Mouse (Mus musculus): Measurements from ENCODE around the gene M1ap. TPM values are rescaled to one million over a fixed set of nuclear protein-coding genes. Genes with fewer than 3 reads are reported as not detected.

M1ap gene
- total and polyA plus RNA-seq, 3 experiments, result 2.4 to 6.4 (median 3.9) TPM

- peaks cover 13 to 35% of the 10 kb centered on the region in 2 experiments for H3K36me3 ChIP-seq (replicated peaks in 1 of 2; ENCODE audit: control insufficient read depth in 1 of 2, insufficient read depth in 1 of 2, low read length in 1 of 2)
- in situ Hi-C loops (cut with MboI; ENCODE audit: low pct_ligation_motif_present, low pct_unique_long_range_greater_than_20kb, low sequenced_read_pairs), result no loop called here
- H3K79me2 ChIP-seq (replicated peaks; ENCODE audit: control insufficient read depth, extremely low read depth, insufficient read depth, poor library complexity, severe bottlenecking), result peaks cover 3% of the 10 kb centered on the region
- dilution Hi-C loops (cut with MboI; ENCODE audit: extremely low pct_ligation_motif_present, extremely low pct_unique_long_range_greater_than_20kb, low sequenced_read_pairs), result no loop called here
- TF ChIP-seq ETS1 (conservative IDR thresholded peaks at IDR 0.05; ENCODE audit: low read depth, low read length), result no peak
- no peak for TF ChIP-seq KAT2A (IDR thresholded peaks at IDR 0.05; ENCODE audit: insufficient replicate concordance, low read length)
- no peak for TF ChIP-seq IRF4 (IDR thresholded peaks at IDR 0.05; ENCODE audit: low read depth, low read length)
- no peak overlapping the region for H3K27ac ChIP-seq (ENCODE audit: insufficient read depth, low read depth)
- H3K9ac ChIP-seq (ENCODE audit: insufficient read depth, low read depth), result no peak overlapping the region
- H3K4me2 ChIP-seq (ENCODE audit: insufficient read depth, low read depth, poor library complexity, severe bottlenecking), result no peak overlapping the region
- no peaks in the 10 kb centered on the region for H3K9me3 ChIP-seq (replicated peaks; ENCODE audit: low read length)
- no peak for DNase-seq (ENCODE audit: extremely low read depth)
- peaks cover 8% of the 10 kb centered on the region for H3K27me3 ChIP-seq (replicated peaks)
- peaks cover 18 to 62% of the 10 kb centered on the region in 2 experiments for H3K4me1 ChIP-seq (ENCODE audit: control insufficient read depth in 1 of 2, insufficient read depth in 2 of 2)
- H3K4me3 ChIP-seq (replicated peaks in 1 of 3; ENCODE audit: low read depth in 2 of 3, low read length in 2 of 3, poor library complexity in 1 of 3), result no peak overlapping the region
These were observed 84.4 kb downstream of the M1ap start for GRCm38 (mm10) chr6:83031111-83031510.

DNA sequence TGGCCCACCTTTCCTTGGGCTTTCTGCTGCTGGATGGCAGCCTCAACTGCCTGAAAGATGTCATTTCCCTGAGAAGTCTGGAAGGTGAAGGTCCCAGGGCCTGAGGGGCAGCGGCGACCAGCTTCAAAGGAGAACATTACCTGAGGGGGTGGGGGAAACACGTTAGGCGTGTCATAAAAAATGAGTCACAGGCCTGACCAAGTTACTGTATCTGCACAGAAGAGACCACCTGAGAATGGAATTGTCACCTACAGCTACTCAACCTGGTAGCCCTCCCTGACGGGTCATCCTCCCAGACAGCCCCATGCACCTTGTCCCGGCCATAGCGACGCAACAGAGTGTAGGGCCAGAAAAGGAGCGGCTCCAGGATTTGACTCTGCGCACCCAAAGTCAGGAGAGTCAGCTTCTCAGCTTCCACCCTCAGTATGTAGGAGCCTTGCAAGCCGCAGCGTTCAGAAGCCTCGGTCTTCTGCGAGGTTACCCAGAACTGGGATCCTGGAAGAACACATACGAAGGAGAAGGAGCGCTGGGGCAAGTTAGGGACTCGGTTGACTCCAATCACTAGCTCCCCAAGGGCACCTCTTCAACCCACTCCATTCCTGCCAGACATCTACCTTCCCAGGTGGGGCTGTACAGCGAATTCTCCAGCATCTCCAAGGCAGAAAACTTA, 85.4 kb downstream of the M1ap start:
- peaks cover 8% of the 10 kb centered on the region for H3K27me3 ChIP-seq (replicated peaks)
- no peak for DNase-seq (ENCODE audit: extremely low read depth)
- peak overlapping the region; percentile 74; the same call in 1 of the 2 replicates for H3K9ac ChIP-seq (ENCODE audit: insufficient read depth, low read depth)
- H3K27ac ChIP-seq (ENCODE audit: insufficient read depth, low read depth), result no peak overlapping the region
- H3K4me3 ChIP-seq (replicated peaks in 1 of 3; ENCODE audit: low read depth in 2 of 3, low read length in 2 of 3, poor library complexity in 1 of 3), result peak overlapping the region; percentile 64 to 90 (median 80)
- H3K4me1 ChIP-seq (ENCODE audit: control insufficient read depth in 1 of 2, insufficient read depth in 2 of 2), result peaks cover 18 to 59% of the 10 kb centered on the region in 2 experiments
- H3K79me2 ChIP-seq (replicated peaks; ENCODE audit: control insufficient read depth, extremely low read depth, insufficient read depth, poor library complexity, severe bottlenecking), result peaks cover 3% of the 10 kb centered on the region
- in situ Hi-C loops (cut with MboI; ENCODE audit: low pct_ligation_motif_present, low pct_unique_long_range_greater_than_20kb, low sequenced_read_pairs), result no loop called here
- no peak for TF ChIP-seq USF2 (conservative IDR thresholded peaks at IDR 0.05; ENCODE audit: low read depth, low read length)
- no peak for TF ChIP-seq ZMIZ1 (IDR thresholded peaks at IDR 0.05; ENCODE audit: low read depth, low read length)
- no peak for TF ChIP-seq SIN3A (IDR thresholded peaks at IDR 0.05; ENCODE audit: low read length)
- TF ChIP-seq EP300 (IDR thresholded peaks at IDR 0.05; ENCODE audit: low read length), result no peak
- no peak for TF ChIP-seq CHD1 (IDR thresholded peaks at IDR 0.05; ENCODE audit: low read depth, low read length)
- TF ChIP-seq TBP (conservative IDR thresholded peaks at IDR 0.05; ENCODE audit: low read depth, low read length), result no peak
- TF ChIP-seq MAFK (IDR thresholded peaks at IDR 0.05; ENCODE audit: insufficient replicate concordance, low read length), result no peak
- TF ChIP-seq POLR2A (IDR thresholded peaks at IDR 0.05; ENCODE audit: low read depth, low read length), result no peak
- no peak for TF ChIP-seq MXI1 (IDR thresholded peaks at IDR 0.05; ENCODE audit: low read depth, low read length)
- TF ChIP-seq ZKSCAN1 (IDR thresholded peaks at IDR 0.05; ENCODE audit: borderline replicate concordance, low read depth, low read length), result no peak
- TF ChIP-seq UBTF (IDR thresholded peaks at IDR 0.05; ENCODE audit: low read depth, low read length), result no peak
- TF ChIP-seq RAD21 (IDR thresholded peaks at IDR 0.05; ENCODE audit: low read depth, low read length), result no peak
- no peak for TF ChIP-seq TCF12 (IDR thresholded peaks at IDR 0.05; ENCODE audit: low read depth, low read length)
- TF ChIP-seq PAX5 (IDR thresholded peaks at IDR 0.05; ENCODE audit: low read length), result no peak
- TF ChIP-seq POLR2AphosphoS2 (IDR thresholded peaks at IDR 0.05; ENCODE audit: low read depth, low read length), result no peak
- no peak for TF ChIP-seq BHLHE40 (IDR thresholded peaks at IDR 0.05; ENCODE audit: low read depth, low read length)
- no peaks in the 10 kb centered on the region for H3K9me3 ChIP-seq (replicated peaks; ENCODE audit: low read length)
- H3K36me3 ChIP-seq (replicated peaks in 1 of 2; ENCODE audit: control insufficient read depth in 1 of 2, insufficient read depth in 1 of 2, low read length in 1 of 2), result peaks cover 13 to 35% of the 10 kb centered on the region in 2 experiments
- dilution Hi-C loops (cut with MboI; ENCODE audit: extremely low pct_ligation_motif_present, extremely low pct_unique_long_range_greater_than_20kb, low sequenced_read_pairs), result no loop called here
- peak overlapping the region; percentile 77 for H3K4me2 ChIP-seq (ENCODE audit: insufficient read depth, low read depth, poor library complexity, severe bottlenecking)

Data from CH12.LX (cell line).